Mouse (Mus musculus) MEL (cell line): ENCODE measurements around the gene Tmem253. TPM values are rescaled to one million over a fixed set of nuclear protein-coding genes. Genes with fewer than 3 reads are reported as not detected.
A peak's percentile ranks its signal among the peaks of the same experiment; 100 is the strongest.

Source experiments
- DNase-seq: peaks from one replicate; pipeline ENCODE4 v3.0.0; 2011; ENCODE audit warnings: low read depth, low spot score
- H3K27ac ChIP-seq: 2 replicates; pipeline ENCODE4 v1.5.1; 2012; ENCODE audit warnings: low read depth, mild to moderate bottlenecking, control low read depth, low read length, moderate library complexity; ENCODE audit not compliant: control insufficient read depth
- H3K27me3 ChIP-seq, 2 experiments: fragments of 150-350 bp in 1 of 2; sonication (generic) in 1 of 2; 2 replicates each; pipeline ENCODE4 v1.6.1; 2012; ENCODE audit warnings: low read length in 2 of 2, mild to moderate bottlenecking in 2 of 2, improper control_type of control experiment in 1 of 2, moderate library complexity in 1 of 2; ENCODE audit not compliant: insufficient read depth in 2 of 2, control insufficient read depth in 1 of 2
- H3K36me3 ChIP-seq, 2 experiments: 2 replicates each; pipeline ENCODE4 v1.6.1; 2012 to 2014; ENCODE audit warnings: low read length in 2 of 2, improper control_type of control experiment in 1 of 2, inconsistent platforms in 1 of 2, mild to moderate bottlenecking in 1 of 2; ENCODE audit not compliant: insufficient read depth in 2 of 2, control insufficient read depth in 1 of 2
- H3K4me1 ChIP-seq, 2 experiments: fragments of 150-350 bp in 1 of 2; sonication (generic) in 1 of 2; 2 replicates each; pipeline ENCODE4 v1.6.1; 2012; ENCODE audit warnings: low read length in 2 of 2, improper control_type of control experiment in 1 of 2, mild to moderate bottlenecking in 1 of 2; ENCODE audit not compliant: insufficient read depth in 2 of 2, control insufficient read depth in 1 of 2
- H3K4me3 ChIP-seq, 2 experiments: fragments of 150-350 bp in 1 of 2; sonication (generic) in 1 of 2; 2 replicates each; pipeline ENCODE4 v1.5.1; 2012; ENCODE audit warnings: low read depth in 2 of 2, low read length in 2 of 2, mild to moderate bottlenecking in 2 of 2, moderate library complexity in 2 of 2, control low read depth in 1 of 2, improper control_type of control experiment in 1 of 2; ENCODE audit not compliant: control insufficient read depth in 1 of 2, insufficient read depth in 1 of 2
- H3K79me2 ChIP-seq: 2 replicates; pipeline ENCODE4 v1.6.1; 2012; ENCODE audit warnings: mild to moderate bottlenecking, low read length, moderate library complexity; ENCODE audit not compliant: control insufficient read depth, poor library complexity, insufficient read depth
- H3K9ac ChIP-seq: 2 replicates; pipeline ENCODE4 v1.6.1; 2012; ENCODE audit warnings: low read depth, mild to moderate bottlenecking, control low read depth, low read length, moderate library complexity; ENCODE audit not compliant: control insufficient read depth, poor library complexity, severe bottlenecking
- H3K9me3 ChIP-seq: fragments of 150-350 bp; sonication (generic); replicated peaks from 2 replicates; pipeline ENCODE4 v1.6.1; 2012; ENCODE audit warnings: mild to moderate bottlenecking, low read length, improper control_type of control experiment, moderate library complexity; ENCODE audit not compliant: insufficient read depth
- BHLHE40 ChIP-seq: IDR thresholded peaks from 2 replicates; pipeline ENCODE4 v1.6.1; 2012; ENCODE audit warnings: low read depth, mild to moderate bottlenecking, inconsistent platforms, low read length, improper control_type of control experiment, borderline replicate concordance
- CTCF ChIP-seq, 3 experiments: IDR thresholded peaks in 2 of 3; conservative IDR thresholded peaks in 1 of 3; 2 replicates each; pipeline ENCODE4 v1.5.1; 2011 to 2012; ENCODE audit warnings: low read length in 3 of 3, low read depth in 2 of 3, mild to moderate bottlenecking in 2 of 3, improper control_type of control experiment in 1 of 3, inconsistent platforms in 1 of 3, mixed read lengths in 1 of 3, moderate library complexity in 1 of 3; ENCODE audit not compliant: control insufficient read depth in 1 of 3, insufficient read depth in 1 of 3, poor library complexity in 1 of 3, severe bottlenecking in 1 of 3
- ELF1 ChIP-seq: IDR thresholded peaks from 2 replicates; pipeline ENCODE4 v1.6.1; 2014; ENCODE audit warnings: low read depth, mild to moderate bottlenecking, inconsistent platforms, low read length, improper control_type of control experiment, moderate library complexity
- HCFC1 ChIP-seq: IDR thresholded peaks from 2 replicates; pipeline ENCODE4 v1.6.1; 2012; ENCODE audit warnings: low read depth, mild to moderate bottlenecking, inconsistent platforms, low read length, improper control_type of control experiment, moderate library complexity
- MAX ChIP-seq: IDR thresholded peaks from 2 replicates; pipeline ENCODE4 v1.6.1; 2011; ENCODE audit warnings: low read length, improper control_type of control experiment
- MAZ ChIP-seq: IDR thresholded peaks from 2 replicates; pipeline ENCODE4 v1.6.1; 2012; ENCODE audit warnings: low read depth, mild to moderate bottlenecking, inconsistent platforms, low read length, improper control_type of control experiment
- MYC ChIP-seq: IDR thresholded peaks from 2 replicates; pipeline ENCODE4 v1.6.1; 2011; ENCODE audit warnings: low read depth, mild to moderate bottlenecking, low read length, improper control_type of control experiment, moderate library complexity
- NELFE ChIP-seq: IDR thresholded peaks from 2 replicates; pipeline ENCODE4 v1.6.1; 2011; ENCODE audit warnings: low read depth, low read length, improper control_type of control experiment
- POLR2A ChIP-seq, 2 experiments: IDR thresholded peaks; 2 replicates each; pipeline ENCODE4 v1.6.1; 2011 to 2012; ENCODE audit warnings: low read length in 2 of 2, mild to moderate bottlenecking in 2 of 2, control low read depth in 1 of 2, improper control_type of control experiment in 1 of 2, low read depth in 1 of 2, moderate library complexity in 1 of 2; ENCODE audit not compliant: control insufficient read depth in 1 of 2, insufficient read depth in 1 of 2, poor library complexity in 1 of 2
- RAD21 ChIP-seq: IDR thresholded peaks from 2 replicates; pipeline ENCODE4 v1.6.1; 2011; ENCODE audit warnings: mild to moderate bottlenecking, low read depth, low read length, improper control_type of control experiment
- RCOR1 ChIP-seq: IDR thresholded peaks from 2 replicates; pipeline ENCODE4 v1.6.1; 2012; ENCODE audit warnings: low read depth, mild to moderate bottlenecking, inconsistent platforms, low read length, improper control_type of control experiment
- SMC3 ChIP-seq: IDR thresholded peaks from 2 replicates; pipeline ENCODE4 v1.6.1; 2011; ENCODE audit warnings: low read depth, low read length, improper control_type of control experiment
- TAL1 ChIP-seq: IDR thresholded peaks from 2 replicates; pipeline ENCODE4 v1.6.1; 2012; ENCODE audit warnings: mild to moderate bottlenecking, inconsistent platforms, low read length, moderate library complexity, mixed read lengths
- UBTF ChIP-seq: IDR thresholded peaks from 2 replicates; pipeline ENCODE4 v1.6.1; 2012; ENCODE audit warnings: low read depth, mild to moderate bottlenecking, inconsistent platforms, low read length, improper control_type of control experiment, moderate library complexity, borderline replicate concordance; ENCODE audit not compliant: insufficient read depth
- ZC3H11A ChIP-seq: IDR thresholded peaks from 2 replicates; pipeline ENCODE4 v1.6.1; 2012; ENCODE audit warnings: low read depth, mild to moderate bottlenecking, inconsistent platforms, low read length, improper control_type of control experiment
- ZNF384 ChIP-seq: IDR thresholded peaks from 2 replicates; pipeline ENCODE4 v1.6.1; 2012; ENCODE audit warnings: low read depth, mild to moderate bottlenecking, inconsistent platforms, low read length, improper control_type of control experiment
- polyA plus RNA-seq, 2 experiments: library from polyadenylated mRNA; stranded (reverse) in 1 of 2; unstranded in 1 of 2; fragments of >175 nt in 1 of 2; fragments of >200 nt in 1 of 2; gene quantifications; 2 replicates each; pipeline versions ENCODE4 v1.2.1 to v1.2.4; 2012; ENCODE audit warnings: low replicate concordance in 2 of 2, low read depth in 1 of 2; ENCODE audit not compliant: insufficient read length in 2 of 2, insufficient read depth in 1 of 2, missing spikeins in 1 of 2
- total RNA-seq: library from RNA; depleted of rRNA; stranded (reverse); fragments of 300-350 nt; gene quantifications from 2 replicates; pipeline ENCODE4 v1.2.3, GENCODE M21; 2012

Gene Tmem253
- total and polyA plus RNA-seq, 3 experiments, result 0.46 to 3.6 TPM; not detected in 1

DNA sequence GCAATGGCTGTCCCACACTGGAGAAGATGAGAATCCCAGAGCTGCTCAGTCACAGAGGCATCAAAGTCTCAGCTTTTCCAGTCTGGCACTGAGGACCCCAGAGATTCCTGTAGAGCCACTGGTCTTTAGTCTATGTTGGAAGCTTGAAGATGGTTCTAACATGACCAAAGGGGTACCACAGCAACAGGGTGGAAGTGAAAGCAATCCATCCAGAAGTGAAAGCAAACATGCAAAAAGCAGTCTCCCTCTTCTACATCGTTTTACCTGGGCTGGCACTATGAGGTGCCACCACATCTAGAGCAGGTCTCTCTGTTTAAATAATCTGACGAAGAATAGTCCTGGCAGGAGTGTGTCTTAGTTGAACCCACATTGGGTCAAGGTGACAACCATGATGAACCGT lies 36.2 kb upstream of the Tmem253 start:
- Histone ChIP-seq H3K79me2 (no peaks in the 10 kb centered on the region), H3K36me3 (no peaks in the 10 kb centered on the region), H3K27me3 (peaks cover 3% of the 10 kb centered on the region in 2 experiments; a peak in 3 of 4 replicates), H3K9me3 (no peaks in the 10 kb centered on the region), H3K9ac (no peak overlapping the region), H3K27ac (no peak overlapping the region), H3K4me1 (no peaks in the 10 kb centered on the region), H3K4me3 (no peak overlapping the region)
- TF ChIP-seq MAX (no peak), RCOR1 (no peak), UBTF (no peak), ELF1 (no peak), MAZ (no peak), BHLHE40 (no peak), SMC3 (no peak), TAL1 (no peak), ZC3H11A (no peak), POLR2A (IDR thresholded peaks at IDR 0.05; ENCODE audit: control insufficient read depth in 1 of 2, insufficient read depth in 1 of 2, low read depth in 1 of 2, low read length in 2 of 2, poor library complexity in 1 of 2) (no peak), NELFE (no peak)
- peak; percentile 0 for DNase-seq

DNA sequence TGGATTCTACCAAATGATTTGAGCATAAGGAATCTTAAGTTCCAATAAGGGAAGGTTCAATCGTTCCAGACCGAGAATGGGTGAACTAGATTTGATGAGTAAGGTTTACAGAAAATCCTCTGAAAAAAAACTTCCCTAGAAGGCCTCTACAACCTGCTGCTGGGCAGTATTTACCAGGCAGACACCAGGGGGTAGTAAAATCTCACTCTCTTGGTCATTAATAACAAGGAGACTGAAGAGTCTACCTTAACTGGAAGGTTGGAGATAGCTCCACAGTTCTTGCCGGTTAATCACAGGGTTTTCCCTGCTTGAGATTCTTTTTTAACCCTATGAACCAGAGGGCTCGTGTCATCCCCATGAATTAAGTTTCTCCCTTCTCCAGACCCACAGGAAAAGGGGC lies 32.2 kb upstream of the Tmem253 start:
- DNase-seq, result peak; percentile 52
- peaks cover 0 to 16% of the 10 kb centered on the region in 2 experiments; a peak in 2 of 4 replicates for H3K36me3 ChIP-seq
- H3K4me3 ChIP-seq, result peak overlapping the region; percentile 53 to 82; a peak in 2 of 4 replicates
- peaks cover 0 to 3% of the 10 kb centered on the region in 2 experiments; a peak in 3 of 4 replicates for H3K27me3 ChIP-seq
- TF ChIP-seq SMC3 (peak; percentile 42; the same call in 1 of the 2 replicates), HCFC1 (no peak), MYC (no peak), RAD21 (peak; percentile 35), ZNF384 (no peak), CTCF (IDR thresholded peaks at IDR 0.05 in 2 of 3, conservative IDR thresholded peaks at IDR 0.05 in 1 of 3; ENCODE audit: control insufficient read depth in 1 of 3, insufficient read depth in 1 of 3, low read depth in 2 of 3, low read length in 3 of 3, poor library complexity in 1 of 3, severe bottlenecking in 1 of 3) (peak in 1 of 3 experiments; percentile 31; a peak in 2 of 6 replicates)
- peak overlapping the region; percentile 11; the same call in 1 of the 2 replicates for H3K9ac ChIP-seq
- no peaks in the 10 kb centered on the region for H3K9me3 ChIP-seq
- H3K27ac ChIP-seq, result peak overlapping the region; percentile 12
- H3K79me2 ChIP-seq, result no peaks in the 10 kb centered on the region; the same call in 1 of the 2 replicates
- H3K4me1 ChIP-seq, result peaks cover 2 to 11% of the 10 kb centered on the region in 2 experiments; a peak in 3 of 4 replicates
